Mouse (Mus musculus): ENCODE data around the gene Tmem79. TPM values are rescaled to one million over a fixed set of nuclear protein-coding genes. Genes with fewer than 3 reads are reported as not detected.

The Tmem79 gene
- polyA plus RNA-seq, 1 experiment from 2014 or later = 36.0 TPM

- H3K9ac ChIP-seq = no peak overlapping the region
- no peak overlapping the region for H3K4me3 ChIP-seq
- H3K4me1 ChIP-seq = peaks cover 28% of the 10 kb centered on the region
- WGBS = 78% methylated on average over 3 of the region's 3 CpGs
- ATAC-seq (ENCODE audit: insufficient number of reproducible peaks, low FRiP score, low TSS enrichment, low read depth) = no peak
- H3K36me3 ChIP-seq = peaks cover 25% of the 10 kb centered on the region
- H3K9me3 ChIP-seq = no peaks in the 10 kb centered on the region
- H3K27me3 ChIP-seq = no peaks in the 10 kb centered on the region
- no peak overlapping the region for H3K4me2 ChIP-seq
- H3K27ac ChIP-seq = no peak overlapping the region
Measured at GRCm38 (mm10) chr3:88339006-88339405, 3.1 kb upstream of the Tmem79 start.

- Histone ChIP-seq H3K9ac (no peak overlapping the region), H3K4me3 (no peak overlapping the region), H3K9me3 (no peaks in the 10 kb centered on the region), H3K27me3 (no peaks in the 10 kb centered on the region), H3K27ac (no peak overlapping the region), H3K4me1 (peaks cover 28% of the 10 kb centered on the region), H3K36me3 (peaks cover 18% of the 10 kb centered on the region), H3K4me2 (no peak overlapping the region)
- ATAC-seq (ENCODE audit: insufficient number of reproducible peaks, low FRiP score, low TSS enrichment, low read depth) = no peak
- WGBS = 90% methylated on average over 7 of the region's 7 CpGs
Measured at GRCm38 (mm10) chr3:88338316-88338715, 2.4 kb upstream of the Tmem79 start.

- Histone ChIP-seq H3K9me3 (no peaks in the 10 kb centered on the region), H3K9ac (no peak overlapping the region), H3K4me3 (peak overlapping the region; percentile 85), H3K4me2 (no peak overlapping the region), H3K27ac (peak overlapping the region; percentile 38), H3K27me3 (no peaks in the 10 kb centered on the region), H3K36me3 (peaks cover 10% of the 10 kb centered on the region), H3K4me1 (peaks cover 28% of the 10 kb centered on the region)
- no peak for ATAC-seq (ENCODE audit: insufficient number of reproducible peaks, low FRiP score, low TSS enrichment, low read depth)
- WGBS = 72% methylated on average over 11 of the region's 11 CpGs
Measured at GRCm38 (mm10) chr3:88337367-88338020, 1.5 kb upstream of the Tmem79 start.

GRCm38 (mm10) chr3:88335436-88336053 is 403 bp downstream of the Tmem79 start:
- H3K4me1 ChIP-seq = peaks cover 28% of the 10 kb centered on the region
- no peaks in the 10 kb centered on the region for H3K9me3 ChIP-seq
- peak; percentile 35; the same call in 1 of the 2 replicates for ATAC-seq (ENCODE audit: insufficient number of reproducible peaks, low FRiP score, low TSS enrichment, low read depth)
- 0 out of 2 replicates have a peak, but pooled peaks cover 4% of the 10 kb centered on the region for H3K36me3 ChIP-seq
- no peaks in the 10 kb centered on the region for H3K27me3 ChIP-seq
- peak overlapping the region; percentile 85 for H3K4me3 ChIP-seq
- H3K9ac ChIP-seq = peak overlapping the region; percentile 64
- WGBS = 1% methylated on average over 27 of the region's 27 CpGs
- peak overlapping the region; percentile 66 for H3K4me2 ChIP-seq
- H3K27ac ChIP-seq = peak overlapping the region; percentile 96

DNA sequence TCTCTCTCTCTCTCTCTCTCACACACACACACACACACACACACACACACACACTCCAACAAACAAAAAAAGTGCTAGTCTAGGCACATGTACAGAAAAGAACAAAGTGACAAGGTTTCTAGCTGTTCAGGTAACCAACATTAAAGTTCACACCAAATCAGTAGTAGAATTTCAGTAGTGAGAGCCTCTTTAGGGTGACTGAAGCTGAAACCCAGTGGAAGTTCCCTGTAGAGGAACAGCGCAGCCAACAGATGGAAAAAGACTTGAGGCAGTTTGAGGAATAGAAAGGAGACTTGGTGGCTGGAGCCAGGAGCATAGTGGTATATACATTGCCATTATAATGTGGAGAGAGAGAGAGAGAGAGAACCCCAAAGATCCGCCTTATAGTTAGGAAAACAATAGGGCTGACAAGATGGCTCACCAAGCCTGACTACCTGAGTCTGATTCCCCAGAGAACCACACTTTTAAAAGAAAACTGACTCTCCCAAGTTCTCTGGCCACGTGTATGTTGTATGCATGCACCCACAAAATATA is 979 bp downstream of the Tmem79 start:
- Histone ChIP-seq H3K9ac (peak overlapping the region; percentile 64), H3K4me3 (peak overlapping the region; percentile 85), H3K27me3 (no peaks in the 10 kb centered on the region), H3K4me2 (peak overlapping the region; percentile 66), H3K27ac (peak overlapping the region; percentile 96; the same call in 1 of the 2 replicates), H3K36me3 (0 out of 2 replicates have a peak, but pooled peaks cover 7% of the 10 kb centered on the region), H3K4me1 (peaks cover 28% of the 10 kb centered on the region), H3K9me3 (no peaks in the 10 kb centered on the region)
- WGBS = 32% methylated on average over 3 of the region's 3 CpGs
- ATAC-seq (ENCODE audit: insufficient number of reproducible peaks, low FRiP score, low TSS enrichment, low read depth) = no peak

GRCm38 (mm10) chr3:88334029-88334658 is 1.8 kb downstream of the Tmem79 start:
- H3K4me2 ChIP-seq = peak overlapping the region; percentile 12; the same call in 1 of the 2 replicates
- H3K4me1 ChIP-seq = peaks cover 28% of the 10 kb centered on the region
- WGBS = 45% methylated on average over 12 of the region's 12 CpGs
- no peak for ATAC-seq (ENCODE audit: insufficient number of reproducible peaks, low FRiP score, low TSS enrichment, low read depth)
- H3K27ac ChIP-seq = peak overlapping the region; percentile 59
- 0 out of 2 replicates have a peak overlapping the region, but pooled peaks have one; percentile 4 for H3K9ac ChIP-seq
- H3K4me3 ChIP-seq = peak overlapping the region; percentile 27
- H3K9me3 ChIP-seq = no peaks in the 10 kb centered on the region
- H3K36me3 ChIP-seq = peaks cover 14% of the 10 kb centered on the region
- H3K27me3 ChIP-seq = no peaks in the 10 kb centered on the region

GRCm38 (mm10) chr3:88331282-88331681 is 4.7 kb downstream of the Tmem79 start:
- H3K4me1 ChIP-seq = peaks cover 15% of the 10 kb centered on the region
- H3K4me3 ChIP-seq = no peak overlapping the region
- no peaks in the 10 kb centered on the region for H3K27me3 ChIP-seq
- no peaks in the 10 kb centered on the region for H3K9me3 ChIP-seq
- no peak overlapping the region for H3K9ac ChIP-seq
- 32% methylated on average over 2 of the region's 2 CpGs for WGBS
- no peak for ATAC-seq (ENCODE audit: insufficient number of reproducible peaks, low FRiP score, low TSS enrichment, low read depth)
- no peak overlapping the region for H3K4me2 ChIP-seq
- peaks cover 33% of the 10 kb centered on the region for H3K36me3 ChIP-seq
- no peak overlapping the region for H3K27ac ChIP-seq

GRCm38 (mm10) chr3:88328956-88329355 is 7.0 kb downstream of the Tmem79 start:
- Histone ChIP-seq H3K36me3 (peaks cover 33% of the 10 kb centered on the region), H3K4me2 (no peak overlapping the region), H3K27me3 (no peaks in the 10 kb centered on the region), H3K27ac (no peak overlapping the region), H3K9ac (no peak overlapping the region), H3K9me3 (no peaks in the 10 kb centered on the region), H3K4me1 (peaks cover 14% of the 10 kb centered on the region), H3K4me3 (no peak overlapping the region)
- 50% methylated on average over 5 of the region's 5 CpGs for WGBS
- ATAC-seq (ENCODE audit: insufficient number of reproducible peaks, low FRiP score, low TSS enrichment, low read depth) = no peak

DNA sequence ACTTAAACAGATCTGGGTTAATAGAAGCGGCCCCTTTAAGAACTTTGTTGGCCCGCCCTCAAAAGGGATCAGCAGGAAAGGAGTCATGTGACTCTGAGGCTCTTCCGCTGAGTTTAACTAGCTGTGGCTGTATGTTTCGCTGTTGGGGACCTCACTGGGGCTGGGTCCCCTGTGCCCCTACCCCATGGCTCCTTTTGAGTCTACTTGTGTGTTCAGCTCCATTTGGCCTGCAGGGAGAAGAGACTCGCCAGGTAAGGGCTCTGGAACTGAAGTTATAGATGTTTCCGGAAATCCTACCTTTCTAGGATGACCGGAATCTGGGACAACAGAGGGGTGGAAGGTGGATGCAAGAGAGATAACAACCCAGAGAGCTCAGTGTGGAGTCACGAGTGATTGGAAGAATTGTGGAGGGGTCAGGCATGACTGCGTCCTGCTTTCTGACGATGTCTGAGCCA is 11.0 kb downstream of the Tmem79 start, which contains the start of gene Glmp:
Gene Glmp, plus strand, starts transcription at position 73 of the 455 bp plus-strand sequence.
- Histone ChIP-seq H3K4me1 (peaks cover 14% of the 10 kb centered on the region), H3K4me3 (peak within 1 kb of the TSS; percentile 69), H3K9ac (peak within 1 kb of the TSS; percentile 63), H3K4me2 (peak within 1 kb of the TSS; percentile 75), H3K36me3 (peaks cover 54% of the 10 kb centered on the region), H3K27ac (0 out of 2 replicates have a peak within 1 kb of the TSS, but pooled peaks have one; percentile 48), H3K27me3 (no peaks in the 10 kb centered on the region), H3K9me3 (no peaks in the 10 kb centered on the region)
- peak; percentile 49; the same call in 1 of the 2 replicates for ATAC-seq (ENCODE audit: insufficient number of reproducible peaks, low FRiP score, low TSS enrichment, low read depth)
- whole genome bisulfite sequencing = under 1% methylated on average over 10 of the region's 10 CpGs

DNA sequence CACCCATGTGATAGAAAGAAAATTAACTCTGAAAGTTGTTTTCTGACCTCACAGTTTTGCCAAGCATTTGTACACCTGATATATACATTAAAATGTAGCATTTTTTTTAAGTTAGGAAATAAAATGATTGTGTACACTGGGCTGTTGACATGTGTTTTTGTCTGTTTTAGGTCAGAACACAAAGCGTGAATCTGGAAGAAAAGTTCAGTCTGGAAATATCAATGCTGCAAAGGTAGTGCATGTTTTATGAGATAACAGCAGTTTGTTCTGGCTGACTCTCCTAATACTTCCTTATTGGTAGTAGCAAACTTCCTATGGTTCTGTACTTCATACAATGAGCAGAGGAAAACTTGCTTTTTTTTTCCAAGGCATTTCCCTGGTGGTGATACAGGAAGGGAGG is 36.8 kb downstream of the Tmem79 start:
- no peaks in the 10 kb centered on the region for H3K9me3 ChIP-seq
- peaks cover 11% of the 10 kb centered on the region for H3K4me1 ChIP-seq
- no peak overlapping the region for H3K27ac ChIP-seq
- H3K27me3 ChIP-seq = no peaks in the 10 kb centered on the region
- no peak for ATAC-seq (ENCODE audit: insufficient number of reproducible peaks, low FRiP score, low TSS enrichment, low read depth)
- no peak overlapping the region for H3K4me3 ChIP-seq
- no peak overlapping the region for H3K4me2 ChIP-seq
- no peak overlapping the region for H3K9ac ChIP-seq
- 85% methylated on average over 1 of the region's 1 CpGs for whole genome bisulfite sequencing
- peaks cover 47% of the 10 kb centered on the region for H3K36me3 ChIP-seq

GRCm38 (mm10) chr3:88297321-88297851 is 38.6 kb downstream of the Tmem79 start:
- H3K27me3 ChIP-seq = no peaks in the 10 kb centered on the region

More at GRCm38 (mm10) chr3:88297321-88297851, 38.6 kb downstream of the Tmem79 start:
- H3K9me3 ChIP-seq = no peaks in the 10 kb centered on the region
- peak overlapping the region; percentile 80 for H3K9ac ChIP-seq
- H3K4me3 ChIP-seq = peak overlapping the region; percentile 70
- H3K4me1 ChIP-seq = peaks cover 11% of the 10 kb centered on the region
- H3K27ac ChIP-seq = peak overlapping the region; percentile 93
- under 1% methylated on average over 30 of the region's 30 CpGs for WGBS
- no peak for ATAC-seq (ENCODE audit: insufficient number of reproducible peaks, low FRiP score, low TSS enrichment, low read depth)
- peaks cover 31% of the 10 kb centered on the region for H3K36me3 ChIP-seq
- H3K4me2 ChIP-seq = peak overlapping the region; percentile 64

Measured in limb, embryonic 15.5 days (tissue).